Mouse (Mus musculus): ENCODE measurements at regions not wholly inside any gene's neighbourhood (a gene's known extent, or its start where the extent isn't known, plus 50 kb on each side); places are given as distances from the start of the nearest gene placed in this dataset.
"Not testable (repeated sequence)": the region's sequence is repeated elsewhere in the genome, so short reads cannot be mapped to it uniquely, and the experiment has no call there.

DNA sequence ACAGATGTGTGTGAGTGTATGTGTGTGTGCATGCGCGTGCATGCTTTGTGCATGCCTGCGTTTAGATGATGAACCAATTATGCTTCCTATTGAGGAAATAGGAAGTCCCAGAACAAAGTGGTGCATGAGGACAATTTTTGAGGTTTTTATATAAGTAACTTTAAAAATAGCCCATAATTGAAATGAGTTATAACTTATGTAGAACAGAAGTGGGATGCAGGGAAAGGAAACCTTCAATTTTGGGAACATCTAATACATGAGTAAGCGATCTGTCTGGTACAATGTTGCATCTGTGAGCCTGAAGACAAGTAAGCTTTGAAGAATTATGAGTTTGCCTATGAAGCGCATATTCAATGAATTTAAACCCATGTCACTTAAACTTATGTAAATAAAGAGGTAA lies 145.4 kb upstream of the Edil3 start:
- WGBS: 85% methylated on average over 5 of the region's 5 CpGs

GRCm38 (mm10) chr13:88704526-88704925 lies 116.7 kb upstream of the Edil3 start:
- H3K9ac ChIP-seq: no peak overlapping the region
- H3K27me3 ChIP-seq: no peaks in the 10 kb centered on the region
- no peaks in the 10 kb centered on the region for H3K36me3 ChIP-seq
- H3K4me3 ChIP-seq: no peak overlapping the region
- H3K4me1 ChIP-seq: no peaks in the 10 kb centered on the region
- H3K27ac ChIP-seq: no peak overlapping the region
- WGBS: 6% methylated on average over 1 of the region's 1 CpGs
- no peaks in the 10 kb centered on the region for H3K9me3 ChIP-seq
- ATAC-seq (ENCODE audit: insufficient number of reproducible peaks, insufficient read depth, low FRiP score, low TSS enrichment, low read depth): no peak
- H3K4me2 ChIP-seq: no peak overlapping the region

More for the DNA sequence above, 145.4 kb upstream of the Edil3 start:
- Histone ChIP-seq H3K36me3 (no peaks in the 10 kb centered on the region), H3K9me3 (no peaks in the 10 kb centered on the region), H3K27me3 (no peaks in the 10 kb centered on the region), H3K27ac (no peak overlapping the region), H3K4me3 (no peak overlapping the region), H3K9ac (no peak overlapping the region), H3K4me2 (no peak overlapping the region), H3K4me1 (no peaks in the 10 kb centered on the region)
- no peak for ATAC-seq (ENCODE audit: insufficient number of reproducible peaks, insufficient read depth, low FRiP score, low TSS enrichment, low read depth)

- H3K4me1 ChIP-seq; H3K4me3 ChIP-seq; H3K9ac ChIP-seq; H3K36me3 ChIP-seq; H3K9me3 ChIP-seq; H3K27ac ChIP-seq; H3K27me3 ChIP-seq; ATAC-seq (ENCODE audit: insufficient number of reproducible peaks, insufficient read depth, low FRiP score, low TSS enrichment, low read depth); H3K4me2 ChIP-seq: not testable (repeated sequence)
- WGBS: 94% methylated on average over 2 of the region's 2 CpGs
These were observed 91.6 kb upstream of the Edil3 start for GRCm38 (mm10) chr13:88729626-88730025.

- Histone ChIP-seq H3K9ac (no peak overlapping the region), H3K4me2 (no peak overlapping the region), H3K9me3 (no peaks in the 10 kb centered on the region), H3K4me3 (no peak overlapping the region), H3K27ac (no peak overlapping the region), H3K36me3 (no peaks in the 10 kb centered on the region), H3K4me1 (no peaks in the 10 kb centered on the region), H3K27me3 (no peaks in the 10 kb centered on the region)
- ATAC-seq (ENCODE audit: insufficient number of reproducible peaks, insufficient read depth, low FRiP score, low TSS enrichment, low read depth): no peak
- WGBS: 53% methylated on average over 1 of the region's 1 CpGs
These were observed 71.4 kb upstream of the Edil3 start for GRCm38 (mm10) chr13:88749916-88750315.
